In genomic region chr5:34369341-34370021, GRCm38 (mm10) we compare ENCODE assay signal across 8 mouse cellular contexts. TPM values are rescaled to one million over a fixed set of nuclear protein-coding genes. Genes with fewer than 3 reads are reported as not detected.
DNase-seq lines count a peak whose midpoint lies in the region; ATAC-seq lines count a peak whose summit lies in the region.

Fam193a (plus strand) TSS chr5:34369933.

- DNase-seq in adrenal gland, adult (ENCODE audit: inconsistent age in 2 of 2, low spot score in 1 of 2) = peak; percentile 99
- DNase-seq in embryo, embryonic 10.5 days (ENCODE audit: low spot score) = peak; percentile 96
- DNase-seq in gastrocnemius, postnatal 14 days = peak; percentile 98
- DNase-seq in left cerebral cortex, postnatal 10 days (ENCODE audit: extremely low spot score in 1 of 2, low spot score in 2 of 2) = peak; percentile 95 to 98
- DNase-seq in right cerebral cortex, postnatal 25 days = peak; percentile 98
- DNase-seq in urinary bladder, postnatal 4 days (ENCODE audit: low spot score in 2 of 2) = peak; percentile 96 to 97

- ATAC-seq in inflammation-experienced regulatory T-cells, adult 6 months = peak; percentile 92
- peak; percentile 97 for ATAC-seq in megakaryocyte-erythroid progenitor cell, adult 5-6 weeks (replicated peaks; ENCODE audit: low FRiP score, low TSS enrichment, poor library complexity, severe bottlenecking)

- intact Hi-C loops in gastrocnemius, postnatal 14 days (cut with DNase I; ENCODE audit: low total_unique reads) = no loop called here
- intact Hi-C loops in left cerebral cortex, postnatal 10 days (cut with DNase I) = loop anchor here (10.0 kb wide), 1 partner anchor 285 kb away; no protein-coding TSS in a partner anchor

RNA-seq across cellular contexts. Expression of gene Fam193a, which starts in this region (rescaled TPM):
- 10 to 100 TPM; 14.0 to 16.3 TPM for total RNA-seq in gastrocnemius, postnatal 14 days (2021)
- polyA plus RNA-seq in inflammation-experienced regulatory T-cells, adult 6 months (2017; shearing (Covaris generic)) = 10 to 100 TPM; 10.8 to 19.8 (median 14.9) TPM
- total RNA-seq in left cerebral cortex, postnatal 10 days (2021) = 10 to 100 TPM; 47.7 to 50.8 TPM
- total RNA-seq in megakaryocyte-erythroid progenitor cell, adult 5-6 weeks (2014; fragmentation: Nextera tagmentation) = 33.6 and 42.2 TPM in 2 replicates
- total RNA-seq in megakaryocyte-erythroid progenitor cell, adult 5-6 weeks (2017) = 20.1 and 45.7 TPM in 2 replicates

Comparison
In these comparisons a context has a peak if more than half of its experiments do, and no peak if none do; other contexts are left out.
1. Peak in every context shown above with its lines: DNase-seq and ATAC-seq.